Comparison of ENCODE assay signal across 41 mouse cellular contexts in genomic region chr7:98472529-98472928, GRCm38 (mm10). TPM values are rescaled to one million over a fixed set of nuclear protein-coding genes. Genes with fewer than 3 reads are reported as not detected.
"Had no signal": no experiment of that assay in that cellular context is flagged by ENCODE, and none has a peak within 500 bp of the region (broad histone marks: within the 10 kb centered on the region; RNA-seq: fewer than 3 reads in every experiment).

No protein-coding gene starts in this region.

- DNase-seq: left cerebral cortex, postnatal 4 days; liver; liver, embryonic 13.5 days; liver, postnatal 0 days; lung, adult 18-20 months; lung, adult 2 months; lung, embryonic 14.5 days; lung, postnatal 10 days; lung, postnatal 14 days; lung, postnatal 36 days; lung, postnatal 4 days; midbrain, embryonic 14.5 days had no signal

RNA-seq across cellular contexts. Expression of gene Lrrc32, which starts 16.6 kb away (rescaled TPM):
- total RNA-seq: megakaryocyte, adult 5-6 weeks; megakaryocyte-erythroid progenitor cell, adult 5-6 weeks; monocyte, adult 5-6 weeks had no signal

RNA-seq across cellular contexts. Expression of gene Gucy2d, which starts 32.3 kb away (rescaled TPM):
- total RNA-seq: left cerebral cortex, postnatal 10 days; left cerebral cortex, postnatal 25 days; liver, adult 2 months; megakaryocyte progenitor cell, adult 5-6 weeks; megakaryocyte, adult 5-6 weeks; megakaryocyte-erythroid progenitor cell, adult 5-6 weeks; monocyte, adult 5-6 weeks had no signal
- polyA plus RNA-seq: limb, embryonic 11.5 days; limb, embryonic 13.5 days; limb, embryonic 14.5 days; limb, embryonic 15.5 days; liver, adult 2 months; liver, embryonic 11.5 days; liver, embryonic 12.5 days; liver, embryonic 13.5 days; liver, embryonic 14.5 days; liver, embryonic 15.5 days; liver, embryonic 16.5 days; liver, postnatal 0 days; lung, embryonic 14.5 days; lung, embryonic 15.5 days; lung, embryonic 16.5 days; lung, postnatal 0 days; macrophage; midbrain, embryonic 10.5 days; midbrain, embryonic 11.5 days; midbrain, embryonic 12.5 days; midbrain, embryonic 13.5 days; midbrain, embryonic 14.5 days; midbrain, embryonic 15.5 days; midbrain, postnatal 0 days; myocyte; neural tube, embryonic 11.5 days; neural tube, embryonic 12.5 days had no signal
